Mouse (Mus musculus): ENCODE data around the gene Rsph14. TPM values are rescaled to one million over a fixed set of nuclear protein-coding genes. Genes with fewer than 3 reads are reported as not detected.

Gene Rsph14
- polyA plus RNA-seq (2014; fragmentation: Illumina TruSeq; extraction: RNeasy Lipid Tissue Mini Kit (QIAGEN cat#74804); ENCODE audit: low read depth, low replicate concordance), result not detected

GRCm38 (mm10) chr10:75032395-75032794 lies at the start of gene Rsph14:
TSS of gene Rsph14 (minus strand) at chr10:75032586.

GRCm38 (mm10) chr10:75060217-75060842 lies 27.9 kb upstream of the Rsph14 start, which contains the start of gene Bcr:
TSS of gene Bcr (plus strand) at chr10:75060592.

GRCm38 (mm10) chr10:75036883-75037379 lies 4.5 kb upstream of the Rsph14 start, which contains the start of gene Rab36:
TSS of gene Rab36 (plus strand) at chr10:75037058.

GRCm38 (mm10) chr10:74966850-74967451 lies 65.4 kb downstream of the Rsph14 start, which contains the start of gene Gnaz:
TSS of gene Gnaz (plus strand) at chr10:74967177.

Other genes with a start within 250 kb of the Rsph14 start
- gene Gnaz, start 65.4 kb downstream of the Rsph14 start, polyA plus RNA-seq (2014; fragmentation: Illumina TruSeq; extraction: RNeasy Lipid Tissue Mini Kit (QIAGEN cat#74804); ENCODE audit: low read depth, low replicate concordance), result 0.98 TPM
- gene Rab36, start 4.5 kb upstream of the Rsph14 start, polyA plus RNA-seq (2014; fragmentation: Illumina TruSeq; extraction: RNeasy Lipid Tissue Mini Kit (QIAGEN cat#74804); ENCODE audit: low read depth, low replicate concordance), result 1.2 TPM
- 20.9 TPM for gene Bcr, start 28.0 kb upstream of the Rsph14 start, polyA plus RNA-seq (2014; fragmentation: Illumina TruSeq; extraction: RNeasy Lipid Tissue Mini Kit (QIAGEN cat#74804); ENCODE audit: low read depth, low replicate concordance)
- 36.2 TPM for gene Specc1l, start 179.5 kb upstream of the Rsph14 start, polyA plus RNA-seq (2014; fragmentation: Illumina TruSeq; extraction: RNeasy Lipid Tissue Mini Kit (QIAGEN cat#74804); ENCODE audit: low read depth, low replicate concordance)

Data from sigmoid colon, adult 10 weeks (tissue).